Mouse (Mus musculus) neutrophil, adult 5-6 weeks (primary cell): Measurements from ENCODE around the gene Rrp7a. TPM values are rescaled to one million over a fixed set of nuclear protein-coding genes. Genes with fewer than 3 reads are reported as not detected.
"Not testable (repeated sequence)": the region's sequence is repeated elsewhere in the genome, so short reads cannot be mapped to it uniquely, and the experiment has no call there.

Experiments
- ATAC-seq: fragments of 151-379, 151-347 bp; 2 replicates; pipeline ENCODE4 v1.8.0; 2017; ENCODE audit warnings: mild to moderate bottlenecking, moderate TSS enrichment; ENCODE audit not compliant: insufficient number of reproducible peaks, poor library complexity, low FRiP score, severe bottlenecking; ENCODE audit errors: extremely low read depth
- total RNA-seq: library from RNA; stranded (forward); fragments of 200-1000 nt; gene quantifications from 2 replicates; pipeline ENCODE4 v1.2.3, GENCODE M21; 2017

Rrp7a gene
- total RNA-seq, 1 experiment from 2014 or later = 41.4 TPM

GRCm38 (mm10) chr15:83158587-83159160 is 36.1 kb upstream of the Rrp7a start:
- no peak for ATAC-seq

- no peak for ATAC-seq
Measured at GRCm38 (mm10) chr15:83157667-83158064, 35.1 kb upstream of the Rrp7a start.

GRCm38 (mm10) chr15:83156929-83157666 is 34.5 kb upstream of the Rrp7a start:
- peak; percentile 31; the same call in 1 of the 2 replicates for ATAC-seq

GRCm38 (mm10) chr15:83155672-83156419 is 33.2 kb upstream of the Rrp7a start:
- ATAC-seq = no peak

- no peak for ATAC-seq
Measured at GRCm38 (mm10) chr15:83154309-83154708, 31.7 kb upstream of the Rrp7a start.

- ATAC-seq = no peak
Measured at GRCm38 (mm10) chr15:83150694-83151093, 28.1 kb upstream of the Rrp7a start.

- no peak for ATAC-seq
Measured at GRCm38 (mm10) chr15:83150073-83150442, 27.5 kb upstream of the Rrp7a start.

GRCm38 (mm10) chr15:83149196-83150072 is 26.8 kb upstream of the Rrp7a start, which contains the start of gene Poldip3:
TSS of gene Poldip3 (minus strand) at chr15:83149384.
- peak; percentile 83 for ATAC-seq

GRCm38 (mm10) chr15:83148801-83149195 is 26.2 kb upstream of the Rrp7a start:
- ATAC-seq = 0 out of 2 replicates have a peak, but pooled peaks have one; percentile 0

- no peak for ATAC-seq
Measured at GRCm38 (mm10) chr15:83148395-83148794, 25.8 kb upstream of the Rrp7a start.

- no peak for ATAC-seq
Measured at GRCm38 (mm10) chr15:83145541-83145940, 22.9 kb upstream of the Rrp7a start.

GRCm38 (mm10) chr15:83142861-83143260 is 20.3 kb upstream of the Rrp7a start:
- no peak for ATAC-seq

- no peak for ATAC-seq
Measured at GRCm38 (mm10) chr15:83135654-83136053, 13.1 kb upstream of the Rrp7a start.

- ATAC-seq = no peak
Measured at GRCm38 (mm10) chr15:83134671-83135070, 12.1 kb upstream of the Rrp7a start.

GRCm38 (mm10) chr15:83129530-83130231 is 7.1 kb upstream of the Rrp7a start:
- ATAC-seq = no peak

- not testable (repeated sequence) for ATAC-seq
Measured at GRCm38 (mm10) chr15:83127037-83127436, 4.4 kb upstream of the Rrp7a start.

- no peak for ATAC-seq
Measured at GRCm38 (mm10) chr15:83126582-83126981, 4.0 kb upstream of the Rrp7a start.

- ATAC-seq = no peak
Measured at GRCm38 (mm10) chr15:83124625-83125024, 2.0 kb upstream of the Rrp7a start.
